Mouse (Mus musculus) liver, adult 2 months (tissue): ENCODE measurements around the gene Psors1c2.

Experiments
- CTCF ChIP-seq: fragments of 200-500 bp; IDR thresholded peaks from 2 replicates; pipeline ENCODE4 v1.5.1; 2011; ENCODE audit warnings: low read depth, low read length, control low read depth
- POLR2A ChIP-seq: fragments of 200-500 bp; IDR thresholded peaks from 2 replicates; pipeline ENCODE4 v1.6.1; 2011; ENCODE audit warnings: low read length, control low read depth; ENCODE audit not compliant: insufficient read depth; ENCODE audit errors: extremely low read depth

- peak; percentile 26; the same call in 1 of the 2 replicates for TF ChIP-seq CTCF
- TF ChIP-seq POLR2A: no peak
These were observed 23.7 kb upstream of the Psors1c2 start for GRCm38 (mm10) chr17:35509284-35509683.
